Mouse (Mus musculus): Measurements from ENCODE around the gene Kazald1.

Kazald1 gene

DNA sequence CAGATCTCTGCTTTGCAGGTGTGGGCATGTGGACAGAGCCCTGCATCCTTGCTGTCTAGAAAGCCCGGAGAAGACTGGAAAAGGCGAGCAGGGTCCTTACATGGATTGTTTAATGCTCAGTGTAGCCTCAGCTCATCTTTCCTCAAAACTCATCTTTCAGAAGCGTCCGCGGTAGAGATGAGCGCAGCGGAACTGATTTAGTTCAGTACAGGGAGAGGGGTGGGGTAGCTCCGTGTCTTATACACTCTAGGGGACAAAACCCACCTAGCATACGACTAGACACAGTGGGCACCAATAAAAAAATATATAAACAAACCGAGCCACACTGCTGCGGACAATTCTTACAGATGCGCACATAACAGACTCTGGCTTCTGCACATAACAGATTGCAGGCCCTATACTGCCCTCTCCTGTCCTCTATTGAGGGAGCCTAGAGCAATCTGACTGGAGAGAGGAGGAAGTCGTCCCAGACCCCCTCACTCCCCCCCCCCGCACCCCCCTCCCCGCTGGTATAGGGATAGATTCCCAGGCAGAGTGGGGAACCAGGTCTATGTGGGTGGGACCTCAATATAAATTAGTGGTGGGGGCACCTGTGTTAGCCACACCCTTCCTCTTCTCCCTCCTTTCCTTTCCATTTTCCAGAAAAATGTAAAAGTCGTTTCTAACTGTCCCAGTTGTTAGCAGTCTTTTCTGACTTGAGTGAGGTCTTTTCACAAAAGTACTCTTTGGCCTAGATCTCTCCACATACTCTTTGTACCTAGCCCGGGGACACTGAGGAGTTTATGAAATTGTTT lies 4.1 kb downstream of the Kazald1 start:
- DNase-seq: peak; percentile 62

DNA sequence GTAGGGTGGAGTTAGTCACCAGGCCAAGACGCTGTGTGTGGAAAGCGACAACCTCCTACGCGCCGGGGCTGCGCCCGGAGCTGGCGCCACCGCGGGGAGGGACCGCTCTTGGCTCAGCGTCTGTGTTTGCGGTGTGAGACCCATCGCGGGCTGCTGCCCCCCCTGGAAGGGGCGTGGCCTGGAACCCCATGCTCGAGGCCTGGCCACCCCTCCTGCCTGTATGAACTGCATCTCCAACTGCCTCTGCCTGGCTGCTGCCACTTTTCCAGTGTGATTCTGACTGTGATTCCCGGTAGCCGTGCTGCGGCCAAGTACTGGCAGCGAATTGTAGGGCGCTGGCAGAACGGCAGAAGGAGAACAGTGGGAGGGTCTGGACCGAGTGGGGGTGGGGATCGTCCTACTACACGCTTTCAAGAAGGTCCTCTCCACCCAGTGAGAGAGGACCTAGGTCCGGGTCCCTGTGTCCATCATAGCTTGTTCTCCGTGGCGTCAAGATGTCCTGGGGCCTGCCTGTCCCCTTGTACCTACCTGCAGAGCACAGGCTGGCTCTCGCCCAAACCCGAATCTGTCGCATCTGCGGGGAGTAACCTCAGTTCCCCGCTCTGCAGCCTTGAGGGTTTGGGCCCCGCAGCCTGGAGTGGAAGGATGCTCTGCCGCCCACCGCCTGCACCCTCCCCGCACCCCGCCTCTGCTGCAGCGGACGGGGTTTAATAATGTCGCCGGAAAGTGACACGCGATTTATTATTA lies 4.9 kb downstream of the Kazald1 start:
- DNase-seq: peak; percentile 82

DNA sequence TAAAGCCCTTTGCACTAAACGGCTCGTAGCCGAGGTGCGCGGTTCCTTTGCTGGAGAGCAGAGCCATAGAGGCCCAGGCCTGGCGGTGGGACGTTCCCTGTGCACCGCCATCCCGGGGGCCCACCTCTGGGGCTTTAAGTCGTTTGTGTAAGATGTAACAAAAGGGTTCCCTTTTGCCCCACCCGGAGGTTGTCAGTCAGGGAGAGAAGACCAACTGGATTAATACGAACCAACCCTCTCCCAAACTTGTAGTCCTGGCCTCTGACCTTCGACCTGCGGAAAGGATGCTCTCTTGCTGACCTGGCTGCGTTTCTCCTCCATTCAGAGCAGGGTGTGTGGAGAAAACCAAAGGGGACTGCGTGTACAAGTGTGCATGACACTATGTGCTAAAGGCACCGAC lies 5.7 kb downstream of the Kazald1 start:
- DNase-seq: peak; percentile 26

DNA sequence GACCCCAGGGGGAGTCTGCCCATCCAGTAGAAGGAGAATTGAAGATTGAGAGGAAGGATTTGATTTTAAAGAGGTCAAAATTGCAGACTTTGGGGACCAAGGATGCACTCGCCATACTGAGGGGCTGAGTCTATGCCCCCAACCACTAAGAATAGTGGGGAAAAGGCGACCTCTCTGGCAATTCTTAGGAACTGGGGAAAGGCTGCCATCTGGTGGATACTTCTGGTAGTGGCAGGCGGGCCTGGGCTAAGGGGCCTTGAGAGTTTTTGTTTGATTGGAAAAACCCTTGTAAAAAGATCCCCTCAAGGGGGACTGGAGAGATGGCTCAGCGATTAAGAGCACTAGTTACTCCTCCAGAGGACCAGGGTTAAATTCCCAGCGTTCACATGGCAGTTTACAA lies 6.2 kb downstream of the Kazald1 start:
- DNase-seq: peak; percentile 83

DNA sequence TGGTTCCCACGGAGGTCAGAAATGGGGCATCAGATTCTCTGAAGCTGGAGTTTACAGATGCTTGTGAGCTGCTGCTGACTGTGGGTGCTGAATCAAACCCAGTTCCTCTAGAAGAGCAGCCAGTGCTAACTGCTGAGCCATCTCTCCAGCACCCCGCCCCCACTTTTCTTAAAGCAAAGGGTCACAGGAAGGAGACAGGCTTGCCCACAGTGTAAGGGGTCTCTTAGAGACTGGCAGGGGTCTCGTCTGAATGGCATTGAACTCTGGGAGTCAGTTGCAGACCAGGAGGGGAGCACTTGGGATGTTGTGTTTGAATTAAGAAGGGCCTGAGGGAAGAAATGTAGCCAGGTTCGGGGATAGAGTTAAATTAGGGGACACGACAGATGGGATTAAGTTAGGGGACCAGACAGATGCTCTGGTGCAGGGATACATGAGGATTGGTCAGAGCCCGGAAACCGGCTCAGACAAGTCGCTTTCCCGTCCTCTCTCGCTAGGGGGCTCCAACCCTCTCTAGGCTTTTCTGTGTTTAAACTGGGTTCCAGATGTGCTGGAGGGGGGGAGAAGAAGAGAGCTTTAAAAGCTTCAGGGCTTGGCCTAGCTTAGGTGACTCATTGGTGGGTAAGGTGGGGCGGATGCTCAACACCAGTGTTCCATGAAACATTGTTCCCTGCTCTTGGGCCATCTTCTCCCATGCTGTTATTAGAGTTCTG lies 7.0 kb downstream of the Kazald1 start:
- peak; percentile 80 for DNase-seq

DNA sequence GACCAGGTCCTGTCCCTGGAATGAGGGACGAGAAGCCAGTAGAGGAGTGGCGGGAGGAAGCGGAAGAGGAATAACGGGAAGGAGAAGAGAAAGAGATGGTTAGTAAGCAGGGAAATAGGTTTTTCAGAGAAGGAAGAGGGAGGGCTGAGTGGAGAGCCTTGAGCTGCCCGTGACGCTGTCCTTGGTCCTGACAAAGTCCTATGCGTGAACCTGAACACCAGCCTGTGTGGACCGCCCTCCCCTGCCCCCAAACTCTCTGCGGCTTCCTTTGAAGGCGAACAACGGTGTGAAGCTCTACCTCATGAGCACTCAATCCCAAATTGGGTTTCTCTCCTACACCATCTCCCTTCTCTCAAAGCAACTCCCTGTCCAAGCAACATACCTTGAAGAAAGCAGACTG lies 22.8 kb downstream of the Kazald1 start:
- DNase-seq: peak; percentile 87

DNA sequence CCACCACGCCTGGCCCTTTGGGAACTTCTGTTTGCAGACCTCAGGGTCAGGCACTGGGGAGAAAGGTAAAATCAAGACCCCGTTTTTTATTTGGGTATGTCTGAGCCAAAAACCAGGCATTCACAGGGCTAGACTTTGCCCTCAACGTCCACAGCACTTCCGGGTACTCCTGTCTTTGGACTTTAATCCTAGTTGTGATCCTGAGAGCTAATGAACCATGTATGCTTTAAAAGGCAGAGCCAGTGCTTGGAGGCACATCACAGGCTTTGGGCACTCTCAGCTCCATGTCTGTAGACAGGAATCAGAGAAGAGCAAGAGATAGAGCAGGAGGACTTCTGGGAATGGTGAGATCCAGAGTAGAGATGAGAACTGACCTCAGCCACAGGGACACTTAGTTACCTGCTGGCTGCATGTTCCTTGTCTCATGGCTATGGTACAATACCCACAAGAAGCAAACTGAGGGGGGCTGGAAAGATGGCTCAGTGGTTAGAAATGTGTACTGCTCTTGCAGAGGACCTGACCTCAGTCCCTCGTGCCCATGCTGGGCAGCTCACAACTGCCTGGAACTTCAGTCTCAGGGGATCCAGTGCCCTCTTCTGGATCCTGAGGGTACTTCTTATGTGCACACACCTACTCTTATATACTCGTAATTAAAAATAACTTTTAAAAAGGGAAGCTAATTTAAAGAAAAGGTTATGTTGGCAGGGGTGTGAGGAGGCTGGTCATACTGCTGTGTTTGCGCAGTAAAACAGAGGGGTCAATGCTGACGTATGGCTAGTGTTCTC lies 25.6 kb downstream of the Kazald1 start:
- no peak for DNase-seq

DNA sequence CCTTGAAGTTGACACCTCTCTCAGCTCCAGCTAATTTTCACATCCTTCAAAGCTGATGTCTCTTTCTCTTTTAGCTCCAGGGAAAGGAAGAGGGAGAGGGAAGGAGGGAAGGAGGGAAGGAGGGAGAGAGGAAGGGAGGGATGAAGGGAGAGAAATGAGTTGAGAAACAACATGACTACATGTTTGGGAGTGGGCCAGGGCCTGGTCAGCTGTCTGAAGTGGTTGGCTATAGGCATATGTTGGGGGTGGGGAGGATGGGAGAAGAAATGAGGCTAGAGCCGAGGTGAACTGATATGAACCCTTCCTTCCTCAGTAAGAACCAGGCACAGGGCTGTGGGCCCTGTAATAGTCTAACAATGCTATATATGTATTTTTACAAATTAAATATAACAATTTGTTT lies 30.6 kb downstream of the Kazald1 start:
- DNase-seq: no peak

DNA sequence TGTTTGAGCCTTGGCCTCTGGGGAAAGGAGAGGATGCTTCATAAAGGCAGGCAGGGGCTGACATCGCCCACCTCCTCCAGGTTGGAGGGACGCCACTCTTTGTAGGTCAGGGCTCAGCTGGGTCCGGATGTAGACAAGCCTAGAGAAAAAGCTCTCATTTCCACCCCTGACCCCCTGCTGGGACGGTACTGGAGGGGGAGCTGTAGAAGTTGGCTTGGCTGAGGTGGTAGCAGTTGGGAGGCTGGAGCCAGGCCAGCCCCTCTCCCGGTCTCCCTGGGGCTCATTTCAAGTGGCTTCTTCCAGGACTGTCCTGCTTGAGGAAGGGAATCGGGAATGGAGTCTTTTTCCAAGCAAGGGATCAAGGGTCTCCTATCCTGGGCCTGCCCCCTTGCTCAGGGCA lies 31.6 kb downstream of the Kazald1 start:
- no peak for DNase-seq

DNA sequence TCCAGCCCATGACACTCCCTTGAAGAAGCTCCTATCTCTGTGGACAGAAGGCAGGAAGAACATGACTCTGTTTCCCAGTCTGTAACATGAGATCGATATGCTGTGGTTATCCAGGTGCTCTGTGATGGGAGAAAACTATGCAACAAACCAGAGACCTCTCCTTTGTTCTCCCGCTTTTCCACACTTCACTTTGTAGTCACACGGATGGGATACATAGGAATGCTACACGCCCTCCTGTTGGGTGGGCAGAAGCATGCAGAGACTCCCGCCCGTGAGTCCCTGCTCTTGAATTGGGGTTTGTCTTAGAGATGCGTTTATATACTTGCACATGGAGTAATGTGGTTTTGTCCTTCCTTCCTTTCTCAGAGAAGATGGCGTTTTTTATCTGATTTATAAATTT lies 35.6 kb downstream of the Kazald1 start:
- DNase-seq: no peak

DNA sequence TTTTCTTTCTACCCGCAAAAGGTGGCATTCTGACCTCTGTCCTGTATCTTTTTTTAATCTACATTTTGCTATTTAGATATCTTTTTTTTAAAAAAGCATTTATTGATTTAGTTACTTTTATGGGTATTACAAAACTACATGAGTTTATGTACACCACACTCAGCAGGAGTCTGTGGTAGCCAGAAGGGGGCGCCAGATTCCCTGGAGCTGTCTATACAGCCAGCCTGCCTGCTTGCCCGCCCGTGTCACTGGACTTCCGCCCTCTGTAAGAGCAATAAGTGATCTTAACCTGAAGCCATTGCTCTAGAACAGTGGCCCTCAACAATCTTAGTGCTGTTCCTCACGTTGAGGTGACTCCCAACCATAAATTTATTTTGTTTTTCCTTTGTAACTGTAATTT lies 37.4 kb downstream of the Kazald1 start:
- no peak for DNase-seq

DNA sequence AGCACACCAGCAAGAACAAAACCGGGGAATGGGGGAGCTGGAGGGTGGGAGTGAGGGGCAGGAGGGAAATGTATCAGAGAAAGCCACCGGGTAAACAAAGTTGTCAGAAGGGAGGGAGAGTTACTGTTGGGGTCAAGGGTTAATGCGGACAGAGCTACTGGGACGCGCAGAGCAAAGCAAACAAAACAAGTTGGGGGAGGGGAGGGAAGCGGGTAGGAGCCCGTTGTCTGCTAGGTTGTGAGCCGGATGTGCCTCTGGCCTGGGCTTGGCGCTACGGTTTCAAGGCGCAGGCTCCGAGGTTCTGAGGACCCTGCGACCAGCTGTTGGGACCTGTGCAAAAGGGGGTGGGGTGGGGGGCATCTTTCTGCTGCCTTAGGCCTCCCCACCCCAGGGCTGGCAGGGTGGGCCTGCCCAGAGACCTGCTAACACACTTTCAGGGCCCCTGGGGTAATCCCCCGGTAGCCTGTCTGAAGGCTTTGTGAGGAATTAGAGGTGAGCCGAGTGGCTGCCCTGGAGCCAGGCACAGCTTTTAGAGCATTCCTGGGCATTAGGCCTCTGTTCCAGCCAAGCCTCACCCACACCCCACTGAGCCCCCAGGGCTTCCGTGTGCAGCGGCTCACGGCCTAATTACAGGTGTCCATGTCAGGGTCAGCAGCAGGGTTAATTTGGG lies 38.9 kb downstream of the Kazald1 start:
- DNase-seq: peak; percentile 59

DNA sequence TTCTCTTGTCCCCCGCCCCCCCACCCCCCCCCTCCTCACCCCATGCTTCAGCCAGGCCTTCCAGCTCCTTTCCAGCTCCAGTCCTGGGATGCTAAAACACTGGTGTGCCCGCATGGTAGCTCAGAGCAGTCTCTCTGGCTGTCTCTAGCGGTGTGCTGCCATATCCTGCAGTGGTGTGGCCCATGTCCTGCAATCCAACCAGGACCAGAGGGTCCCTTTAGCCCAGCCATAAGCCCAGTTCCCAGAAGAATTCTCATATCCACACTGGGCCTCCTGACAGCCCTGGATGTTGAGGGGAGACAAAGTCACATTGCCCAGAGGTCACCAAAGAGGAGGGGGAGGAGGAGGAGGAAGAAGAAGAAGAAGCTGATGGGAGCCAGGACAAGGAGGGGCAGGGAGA lies 39.7 kb downstream of the Kazald1 start:
- no peak for DNase-seq

DNA sequence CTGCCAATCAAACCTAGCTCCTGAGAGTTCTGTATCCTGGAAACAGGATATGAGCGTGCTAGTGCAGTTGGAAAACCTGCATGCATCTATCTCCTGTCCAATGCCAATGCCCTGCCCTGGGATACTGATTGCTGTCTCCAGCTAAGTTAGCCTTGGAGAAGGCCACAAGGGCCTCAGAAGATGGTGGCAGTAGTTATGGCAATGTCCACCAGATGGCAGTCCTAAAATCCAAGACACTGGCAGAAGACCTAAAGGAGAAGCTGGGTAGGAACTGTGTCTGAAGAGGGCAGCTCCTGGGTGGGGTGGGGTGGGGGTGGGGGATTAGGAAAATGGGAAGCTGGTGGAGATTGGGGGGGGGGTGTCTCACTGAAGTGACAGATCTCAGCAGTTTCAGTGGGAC lies 41.8 kb downstream of the Kazald1 start:
- DNase-seq: peak; percentile 78
